Mouse (Mus musculus) lung, embryonic 16.5 days (tissue): ENCODE measurements around the gene Nfib. TPM values are rescaled to one million over a fixed set of nuclear protein-coding genes. Genes with fewer than 3 reads are reported as not detected.

Experiments
- ATAC-seq: fragments of 200-750 bp; cut with Nextera tagmentation; 2 replicates; pipeline ENCODE4 v1.8.0; 2017; ENCODE audit warnings: low read depth, mild to moderate bottlenecking, moderate library complexity
- H3K27ac ChIP-seq: fragments of 300-500 bp; sonication (generic); 2 replicates; pipeline ENCODE4 v1.5.1; 2014; ENCODE audit warnings: mild to moderate bottlenecking, control low read depth, low read length
- H3K27me3 ChIP-seq: fragments of 300-500 bp; sonication (generic); 2 replicates; pipeline ENCODE4 v1.6.1; 2014; ENCODE audit warnings: low read depth, low read length, mixed read lengths; ENCODE audit not compliant: control insufficient read depth, insufficient read depth
- H3K36me3 ChIP-seq: fragments of 300-500 bp; sonication (generic); 2 replicates; pipeline ENCODE4 v1.6.1; 2014; ENCODE audit warnings: low read length; ENCODE audit not compliant: control insufficient read depth, insufficient read depth
- H3K4me1 ChIP-seq: fragments of 300-500 bp; sonication (generic); replicated peaks from 2 replicates; pipeline ENCODE4 v1.6.1; 2014; ENCODE audit warnings: low read length, mixed read lengths; ENCODE audit not compliant: control insufficient read depth, insufficient read depth
- H3K4me2 ChIP-seq: fragments of 300-500 bp; sonication (generic); 2 replicates; pipeline ENCODE4 v1.6.1; 2014; ENCODE audit warnings: low read depth, low read length, control low read depth
- H3K4me3 ChIP-seq: fragments of 300-500 bp; sonication (generic); 2 replicates; pipeline ENCODE4 v1.5.1; 2014; ENCODE audit warnings: mild to moderate bottlenecking, low read length, control low read depth
- H3K9ac ChIP-seq: fragments of 300-500 bp; sonication (generic); 2 replicates; pipeline ENCODE4 v1.6.1; 2014; ENCODE audit warnings: low read length, control low read depth
- H3K9me3 ChIP-seq: fragments of 300-500 bp; sonication (generic); 2 replicates; pipeline ENCODE4 v1.6.1; 2016; ENCODE audit warnings: low read length; ENCODE audit not compliant: control insufficient read depth
- WGBS: fragments of 180-500 bp; shearing (Covaris S2); extraction: QIAGEN DNeasy Blood & Tissue Kit; methylation state at CpG from one replicate; pipeline ENCODE4 v1.1.7; 2014; 5-methylcytosine and 5-hydroxymethylcytosine counted together
- polyA plus RNA-seq: library from polyadenylated mRNA; unstranded; fragments of >200 nt; fragmentation: Nextera tagmentation; extraction: Ambion mirVana; gene quantifications from 2 replicates; pipeline ENCODE4 v1.2.1, GENCODE M21; 2015

Gene Nfib
- polyA plus RNA-seq, 1 experiment from 2014 or later, result 104 TPM

DNA sequence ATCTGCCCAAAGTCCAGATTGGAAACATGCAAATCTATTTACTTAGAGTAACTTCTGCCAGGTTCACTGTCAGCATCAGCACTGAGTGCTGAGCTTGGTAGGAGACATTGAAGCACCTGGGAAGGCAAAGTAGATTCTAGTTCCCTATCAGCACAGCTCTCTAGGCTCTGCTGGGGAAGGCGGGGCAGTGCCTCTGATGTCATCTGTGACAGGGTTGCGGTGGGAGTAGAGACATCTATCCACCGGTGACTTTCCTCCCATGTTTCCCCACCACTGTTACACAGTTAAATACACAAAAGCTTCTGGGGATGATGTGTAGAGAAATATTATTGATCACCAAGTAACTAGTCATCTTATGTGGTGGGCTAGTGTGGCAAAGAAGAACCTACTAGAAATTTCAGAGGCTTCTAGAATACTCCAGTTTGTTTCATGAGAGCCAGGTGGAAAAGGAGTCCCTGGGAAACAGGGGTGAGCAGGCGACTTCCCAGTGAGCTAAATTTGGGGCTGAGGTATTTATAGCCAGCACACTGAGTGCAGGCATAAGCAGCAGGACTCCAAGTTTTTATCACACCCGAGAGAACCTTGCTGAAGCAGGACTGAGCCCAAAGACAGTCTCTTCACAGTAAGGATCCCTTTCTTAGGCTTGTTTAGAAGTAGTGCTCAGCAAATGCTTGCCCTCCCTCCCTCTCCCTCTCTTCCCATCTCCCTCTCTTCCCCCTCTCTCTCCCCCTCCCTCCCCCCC lies 9.6 kb downstream of the Nfib start:
- Histone ChIP-seq H3K27ac (no peak overlapping the region), H3K4me3 (no peak overlapping the region), H3K9ac (no peak overlapping the region), H3K36me3 (no peaks in the 10 kb centered on the region), H3K27me3 (no peaks in the 10 kb centered on the region), H3K9me3 (no peaks in the 10 kb centered on the region), H3K4me1 (peaks cover 16% of the 10 kb centered on the region), H3K4me2 (no peak overlapping the region)
- 61% methylated on average over 5 of the region's 5 CpGs for WGBS
- ATAC-seq, result no peak

- Histone ChIP-seq H3K27ac (peak overlapping the region; percentile 53), H3K4me1 (peaks cover 18% of the 10 kb centered on the region), H3K4me3 (no peak overlapping the region), H3K9ac (no peak overlapping the region), H3K27me3 (no peaks in the 10 kb centered on the region), H3K36me3 (no peaks in the 10 kb centered on the region), H3K9me3 (no peaks in the 10 kb centered on the region), H3K4me2 (no peak overlapping the region)
- WGBS, result 9% methylated on average over 3 of the region's 3 CpGs
- peak; percentile 42 for ATAC-seq
These were observed 13.6 kb downstream of the Nfib start for GRCm38 (mm10) chr4:82692009-82692326.

- Histone ChIP-seq H3K27me3 (no peaks in the 10 kb centered on the region), H3K9me3 (no peaks in the 10 kb centered on the region), H3K4me1 (peaks cover 18% of the 10 kb centered on the region), H3K4me2 (no peak overlapping the region), H3K36me3 (no peaks in the 10 kb centered on the region), H3K4me3 (no peak overlapping the region), H3K9ac (no peak overlapping the region), H3K27ac (peak overlapping the region; percentile 75)
- WGBS, result 40% methylated on average over 4 of the region's 4 CpGs
- peak; percentile 88 for ATAC-seq
These were observed 14.2 kb downstream of the Nfib start for GRCm38 (mm10) chr4:82691126-82692008.

DNA sequence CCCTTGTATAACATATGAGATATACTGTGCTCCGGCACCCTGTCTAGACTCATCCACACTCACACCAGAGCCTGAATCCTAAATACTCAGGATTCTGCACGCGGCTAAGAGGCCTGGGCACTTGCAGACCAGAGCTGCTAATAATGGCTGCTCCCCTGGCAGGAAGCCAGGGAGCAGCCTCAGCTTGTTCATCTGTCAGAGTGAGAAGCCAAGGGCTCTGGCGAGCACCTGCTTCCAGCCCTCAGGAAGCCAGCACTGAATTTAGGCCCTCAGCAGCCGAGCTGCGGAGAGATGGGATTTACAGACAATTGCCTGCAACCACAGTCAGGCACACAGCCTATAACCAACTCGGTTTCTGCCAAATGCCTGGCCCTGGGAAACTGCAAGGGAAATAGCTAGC lies 15.3 kb downstream of the Nfib start:
- 0 out of 2 replicates have a peak overlapping the region, but pooled peaks have one; percentile 13 for H3K9ac ChIP-seq
- 26% methylated on average over 7 of the region's 7 CpGs for WGBS
- H3K36me3 ChIP-seq, result no peaks in the 10 kb centered on the region
- peaks cover 18% of the 10 kb centered on the region for H3K4me1 ChIP-seq
- no peak overlapping the region for H3K27ac ChIP-seq
- H3K27me3 ChIP-seq, result no peaks in the 10 kb centered on the region
- ATAC-seq, result peak; percentile 56
- H3K9me3 ChIP-seq, result no peaks in the 10 kb centered on the region
- H3K4me3 ChIP-seq, result no peak overlapping the region
- no peak overlapping the region for H3K4me2 ChIP-seq

- ATAC-seq, result no peak
These were observed 19.5 kb downstream of the Nfib start for GRCm38 (mm10) chr4:82686037-82686436.

DNA sequence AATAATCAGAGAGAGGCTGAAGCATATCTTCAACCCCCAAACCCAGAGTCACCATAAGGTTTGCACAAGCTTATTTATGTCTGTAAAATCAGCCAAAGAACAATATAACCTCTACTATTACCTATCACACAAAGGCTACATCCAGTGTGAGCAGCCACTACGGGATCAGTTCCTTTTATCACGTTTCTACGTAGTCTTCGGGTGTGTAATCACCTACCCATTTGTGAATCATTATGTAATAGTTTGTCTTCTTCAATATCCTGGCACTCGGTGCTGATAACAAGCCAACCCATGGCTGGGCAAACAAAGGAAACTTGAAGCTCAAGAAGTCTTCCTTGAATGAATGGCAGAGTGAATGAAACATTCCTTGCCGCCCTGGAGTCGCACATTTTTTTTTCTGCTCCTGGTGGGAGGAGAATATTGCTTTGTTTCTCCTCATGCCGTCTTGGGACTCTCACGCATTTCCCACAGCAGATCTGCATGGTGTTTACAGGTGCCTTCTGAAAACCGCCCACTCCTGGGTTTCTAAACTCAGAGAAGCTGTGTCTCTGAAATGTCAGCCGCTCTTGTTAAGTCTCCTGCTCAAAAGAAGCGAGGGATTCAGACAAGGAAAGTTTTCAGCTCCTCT lies 21.3 kb downstream of the Nfib start:
- no peak overlapping the region for H3K4me3 ChIP-seq
- peak; percentile 44; the same call in 1 of the 2 replicates for ATAC-seq
- no peaks in the 10 kb centered on the region for H3K9me3 ChIP-seq
- no peaks in the 10 kb centered on the region for H3K36me3 ChIP-seq
- no peak overlapping the region for H3K4me2 ChIP-seq
- H3K4me1 ChIP-seq, result no peaks in the 10 kb centered on the region
- H3K9ac ChIP-seq, result no peak overlapping the region
- H3K27me3 ChIP-seq, result no peaks in the 10 kb centered on the region
- H3K27ac ChIP-seq, result no peak overlapping the region
- 39% methylated on average over 12 of the region's 12 CpGs for WGBS

More at GRCm38 (mm10) chr4:82686037-82686436, 19.5 kb downstream of the Nfib start:
- no peaks in the 10 kb centered on the region for H3K9me3 ChIP-seq
- H3K4me1 ChIP-seq, result peaks cover 6% of the 10 kb centered on the region
- no peak overlapping the region for H3K27ac ChIP-seq
- H3K9ac ChIP-seq, result no peak overlapping the region
- no peaks in the 10 kb centered on the region for H3K27me3 ChIP-seq
- H3K36me3 ChIP-seq, result no peaks in the 10 kb centered on the region
- 84% methylated on average over 6 of the region's 6 CpGs for WGBS
- H3K4me3 ChIP-seq, result no peak overlapping the region
- H3K4me2 ChIP-seq, result no peak overlapping the region

DNA sequence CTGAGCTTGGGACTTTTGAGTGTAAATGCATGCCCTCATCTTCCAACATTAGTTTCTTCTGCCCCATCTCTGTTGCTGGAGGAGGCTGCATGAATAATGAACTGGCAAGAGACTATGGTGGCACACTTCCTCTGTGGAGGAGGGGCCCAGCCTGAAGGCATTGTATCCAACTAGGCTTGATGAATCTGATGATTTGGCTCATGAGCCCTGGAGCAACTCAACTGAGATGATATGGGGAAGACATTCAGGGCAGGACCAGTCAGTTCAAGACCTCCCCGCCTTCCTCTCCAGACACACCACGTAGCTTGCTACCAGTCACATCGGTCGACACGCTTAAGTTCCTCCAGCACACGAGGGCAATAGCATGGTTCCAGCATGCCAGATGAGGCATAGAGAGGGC lies 22.0 kb downstream of the Nfib start:
- Histone ChIP-seq H3K36me3 (no peaks in the 10 kb centered on the region), H3K9ac (no peak overlapping the region), H3K4me1 (no peaks in the 10 kb centered on the region), H3K9me3 (no peaks in the 10 kb centered on the region), H3K27ac (no peak overlapping the region), H3K4me2 (no peak overlapping the region), H3K27me3 (no peaks in the 10 kb centered on the region), H3K4me3 (no peak overlapping the region)
- 89% methylated on average over 6 of the region's 6 CpGs for WGBS
- ATAC-seq, result no peak

DNA sequence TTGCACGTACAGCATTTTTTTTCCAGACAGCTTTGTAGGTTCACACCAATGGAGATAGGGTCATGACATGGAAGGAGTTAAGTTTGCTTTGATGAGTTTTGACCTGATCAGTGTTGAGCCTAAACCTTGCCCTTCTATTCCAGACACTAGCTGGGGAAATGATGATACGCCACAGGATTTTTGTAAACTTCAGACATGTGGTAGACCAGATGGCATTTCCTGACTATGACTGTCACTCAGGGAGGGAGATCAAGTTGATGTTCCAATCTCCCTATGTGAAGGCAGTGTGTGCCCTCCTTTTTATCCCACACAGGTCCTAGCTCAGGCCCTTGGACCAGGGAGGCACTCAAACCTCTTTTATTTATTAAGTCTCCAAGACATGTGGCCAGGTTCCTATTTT lies 29.4 kb downstream of the Nfib start:
- no peak for ATAC-seq
- Histone ChIP-seq H3K9me3 (no peaks in the 10 kb centered on the region), H3K4me2 (no peak overlapping the region), H3K27me3 (no peaks in the 10 kb centered on the region), H3K27ac (no peak overlapping the region), H3K9ac (no peak overlapping the region), H3K4me3 (no peak overlapping the region), H3K36me3 (no peaks in the 10 kb centered on the region), H3K4me1 (no peaks in the 10 kb centered on the region)
- WGBS, result 87% methylated on average over 2 of the region's 2 CpGs

DNA sequence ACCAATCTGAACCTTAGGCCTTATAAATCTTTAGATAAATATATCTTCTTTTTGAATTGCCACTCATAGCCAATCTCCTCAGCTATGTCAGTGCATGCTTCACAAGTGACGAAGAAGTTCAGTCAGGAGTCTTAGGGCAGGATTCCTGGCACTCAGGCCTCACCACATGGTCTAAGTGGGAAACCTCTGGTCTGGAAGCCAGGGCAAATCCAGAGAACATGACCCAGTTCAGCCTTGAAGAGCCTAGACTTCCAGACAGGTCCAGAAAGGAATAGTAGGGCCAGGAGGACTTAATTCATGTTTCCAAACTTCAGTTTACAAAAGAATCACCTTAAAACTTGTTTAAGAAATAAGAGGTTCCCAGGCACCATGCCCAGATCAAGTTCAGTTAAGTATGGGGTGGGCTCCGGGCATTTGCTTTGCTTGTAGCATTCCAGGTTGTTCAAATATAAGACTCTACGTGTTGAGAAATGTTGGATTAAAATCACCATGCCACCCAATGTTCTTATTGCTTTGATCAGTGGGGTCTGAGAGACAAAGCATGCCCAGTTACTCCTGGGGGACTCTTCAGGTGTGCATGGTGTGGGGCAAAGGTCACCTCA lies 38.2 kb downstream of the Nfib start:
- H3K36me3 ChIP-seq, result no peaks in the 10 kb centered on the region
- H3K9me3 ChIP-seq, result no peaks in the 10 kb centered on the region
- peak overlapping the region; percentile 81 for H3K27ac ChIP-seq
- no peak overlapping the region for H3K4me3 ChIP-seq
- H3K4me2 ChIP-seq, result no peak overlapping the region
- no peak overlapping the region for H3K9ac ChIP-seq
- 44% methylated on average over 3 of the region's 3 CpGs for WGBS
- no peaks in the 10 kb centered on the region; the same call in 1 of the 2 replicates for H3K4me1 ChIP-seq
- ATAC-seq, result peak; percentile 89
- H3K27me3 ChIP-seq, result no peaks in the 10 kb centered on the region
